In the genomic region with DNA sequence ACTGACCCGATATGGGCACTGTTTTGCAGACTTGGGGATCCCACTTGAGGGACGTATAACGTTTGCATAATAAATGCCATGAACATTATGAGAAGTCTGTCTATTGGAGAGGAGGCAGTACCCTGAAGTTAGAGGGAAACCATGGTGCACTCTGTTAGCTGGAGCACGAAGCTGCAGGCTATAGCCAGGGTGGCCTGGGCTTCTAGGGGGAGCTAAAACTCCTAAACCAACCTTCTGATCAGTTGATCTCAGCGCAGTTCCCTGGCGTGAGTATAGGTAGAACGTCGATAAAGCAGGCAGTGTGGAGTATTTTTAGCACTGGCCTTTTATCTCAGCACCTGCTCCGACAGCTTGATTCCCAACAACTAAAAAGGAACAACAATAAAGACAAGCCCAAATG, we compare ENCODE assay signal across 18 mouse cellular contexts. TPM values are rescaled to one million over a fixed set of nuclear protein-coding genes. Genes with fewer than 3 reads are reported as not detected.
DNase-seq lines count a peak whose midpoint lies in the region; ATAC-seq and TF ChIP-seq lines count a peak whose summit lies in the region.
"Had no signal": no experiment of that assay in that cellular context is flagged by ENCODE, and none has a peak within 500 bp of the region (broad histone marks: within the 10 kb centered on the region; RNA-seq: fewer than 3 reads in every experiment).

No protein-coding gene starts in this region.

- no peaks in the 10 kb centered on the region for H3K36me3 ChIP-seq in lung, embryonic 14.5 days (ENCODE audit: insufficient read depth)
- no peaks in the 10 kb centered on the region for H3K36me3 ChIP-seq in midbrain, embryonic 15.5 days (replicated peaks)
- H3K36me3 ChIP-seq in liver, postnatal 0 days (replicated peaks; ENCODE audit: insufficient read depth, low read length), result no peaks in the 10 kb centered on the region
- H3K36me3 ChIP-seq: forebrain, embryonic 10.5 days; limb, embryonic 15.5 days; neural tube, embryonic 12.5 days had no signal

- H3K4me3 ChIP-seq in lung, embryonic 14.5 days (ENCODE audit: low read depth, low read length), result no peak overlapping the region
- H3K4me3 ChIP-seq in midbrain, embryonic 15.5 days, result no peak overlapping the region
- H3K4me3 ChIP-seq in liver, postnatal 0 days (ENCODE audit: low read depth, low read length), result no peak overlapping the region
- H3K4me3 ChIP-seq: forebrain, embryonic 10.5 days; limb, embryonic 15.5 days; neural tube, embryonic 12.5 days had no signal

- TF ChIP-seq CTCF in lung, embryonic 14.5 days (IDR thresholded peaks at IDR 0.05; ENCODE audit: low read depth), result no peak
- no peak for TF ChIP-seq CTCF in liver, postnatal 0 days (IDR thresholded peaks at IDR 0.05; ENCODE audit: low read depth)

- peaks cover 8% of the 10 kb centered on the region; the same call in 1 of the 2 replicates for H3K4me1 ChIP-seq in lung, embryonic 14.5 days (ENCODE audit: insufficient read depth)
- peaks cover 17% of the 10 kb centered on the region for H3K4me1 ChIP-seq in midbrain, embryonic 15.5 days
- no peaks in the 10 kb centered on the region for H3K4me1 ChIP-seq in liver, postnatal 0 days (ENCODE audit: insufficient read depth)

- peak; percentile 39 for DNase-seq in cerebellum, adult 11-12 months
- no peak for DNase-seq in lung, embryonic 14.5 days
- DNase-seq in lung, adult 18-20 months, result no peak
- DNase-seq in cerebellum, adult 8-10 months, result peak; percentile 42
- DNase-seq in liver, postnatal 0 days, result no peak
- DNase-seq: adrenal gland, adult 8-10 months; gastrocnemius, postnatal 25 days; kidney, adult 9 months; kidney, postnatal 36 days; lung, adult 2 months; lung, postnatal 4 days had no signal

- no peaks in the 10 kb centered on the region for H3K9me3 ChIP-seq in lung, embryonic 14.5 days (ENCODE audit: low read depth, low read length)
- H3K9me3 ChIP-seq in midbrain, embryonic 15.5 days, result no peaks in the 10 kb centered on the region
- no peaks in the 10 kb centered on the region for H3K9me3 ChIP-seq in liver, postnatal 0 days (ENCODE audit: low read length)
- H3K9me3 ChIP-seq: forebrain, embryonic 10.5 days; limb, embryonic 15.5 days; neural tube, embryonic 12.5 days had no signal

- WGBS in lung, embryonic 14.5 days, result 70% methylated on average over 9 of the region's 9 CpGs
- WGBS in midbrain, embryonic 15.5 days, result 62% methylated on average over 9 of the region's 9 CpGs
- 62% methylated on average over 9 of the region's 9 CpGs for WGBS in liver, postnatal 0 days (ENCODE audit: insufficient replicate concordance)

- peaks cover 26% of the 10 kb centered on the region for H3K27me3 ChIP-seq in lung, embryonic 14.5 days (ENCODE audit: insufficient read depth, low read length)
- H3K27me3 ChIP-seq in midbrain, embryonic 15.5 days (replicated peaks), result peaks cover 25% of the 10 kb centered on the region
- H3K27me3 ChIP-seq in liver, postnatal 0 days (ENCODE audit: insufficient read depth, low read length), result peaks cover 37% of the 10 kb centered on the region

- no peak overlapping the region for H3K27ac ChIP-seq in lung, embryonic 14.5 days (ENCODE audit: low read depth)
- H3K27ac ChIP-seq in midbrain, embryonic 15.5 days, result no peak overlapping the region
- no peak overlapping the region for H3K27ac ChIP-seq in liver, postnatal 0 days (ENCODE audit: low read depth)
- H3K27ac ChIP-seq: forebrain, embryonic 10.5 days; limb, embryonic 15.5 days; neural tube, embryonic 12.5 days had no signal

- peak overlapping the region; percentile 10; the same call in 1 of the 2 replicates for H3K4me2 ChIP-seq in lung, embryonic 14.5 days
- peak overlapping the region; percentile 83 for H3K4me2 ChIP-seq in midbrain, embryonic 15.5 days
- H3K4me2 ChIP-seq in liver, postnatal 0 days (ENCODE audit: low read depth, low read length), result no peak overlapping the region
- H3K4me2 ChIP-seq: limb, embryonic 15.5 days; neural tube, embryonic 12.5 days had no signal

- ATAC-seq in cerebellum, adult (ENCODE audit: insufficient number of reproducible peaks, low FRiP score, low TSS enrichment), result no peak
- no peak for ATAC-seq in lung, embryonic 14.5 days (ENCODE audit: insufficient read depth)
- ATAC-seq in midbrain, embryonic 15.5 days (replicated peaks), result no peak
- ATAC-seq in activated CD4-positive, CD25-positive, alpha-beta regulatory T cell, adult 4 months, result no peak
- ATAC-seq in liver, postnatal 0 days, result no peak
- ATAC-seq: inflammation-experienced regulatory T-cells, adult 6 months had no signal

- H3K9ac ChIP-seq in lung, embryonic 14.5 days, result no peak overlapping the region
- H3K9ac ChIP-seq in midbrain, embryonic 15.5 days, result no peak overlapping the region
- no peak overlapping the region for H3K9ac ChIP-seq in liver, postnatal 0 days (replicated peaks)
- H3K9ac ChIP-seq: limb, embryonic 15.5 days; neural tube, embryonic 12.5 days had no signal

- TF ChIP-seq EP300 in liver, postnatal 0 days (IDR thresholded peaks at IDR 0.05; ENCODE audit: low read depth), result no peak

RNA-seq across cellular contexts. Expression of gene Kcnh1, which starts 2.1 kb away (rescaled TPM):
- 1.7 and 2.0 TPM in 2 replicates for polyA plus RNA-seq in lung, embryonic 14.5 days (2014; fragmentation: Nextera tagmentation; extraction: Ambion mirVana)
- polyA plus RNA-seq in midbrain, embryonic 15.5 days (2015; fragmentation: Nextera tagmentation; extraction: Ambion mirVana), result 3.2 and 3.3 TPM in 2 replicates
- polyA plus RNA-seq in activated CD4-positive, CD25-positive, alpha-beta regulatory T cell, adult 4 months (2017; shearing (Covaris generic)), result under 1 TPM in 1 of 2 experiments, not detected in 1; 0.19 TPM
- not detected in 2 replicates for polyA plus RNA-seq in liver, postnatal 0 days (2015; fragmentation: Nextera tagmentation; extraction: Ambion mirVana)
- polyA plus RNA-seq: inflammation-experienced regulatory T-cells, adult 6 months had no signal

RNA-seq across cellular contexts. Expression of gene Rcor3, which starts 54.8 kb away (rescaled TPM):
- polyA plus RNA-seq in lung, embryonic 14.5 days (2014; fragmentation: Nextera tagmentation; extraction: Ambion mirVana), result 29.5 and 31.0 TPM in 2 replicates
- 35.8 and 37.4 TPM in 2 replicates for polyA plus RNA-seq in midbrain, embryonic 15.5 days (2015; fragmentation: Nextera tagmentation; extraction: Ambion mirVana)
- polyA plus RNA-seq in activated CD4-positive, CD25-positive, alpha-beta regulatory T cell, adult 4 months (2017; shearing (Covaris generic)), result 10 to 100 TPM; 16.0 to 17.8 TPM
- 6.2 and 7.2 TPM in 2 replicates for polyA plus RNA-seq in liver, postnatal 0 days (2015; fragmentation: Nextera tagmentation; extraction: Ambion mirVana)

Comparison
In these comparisons a context has a peak if more than half of its experiments do, and no peak if none do; other contexts are left out.
1. DNase-seq: peak in cerebellum, adult 11-12 months (single experiment) and cerebellum, adult 8-10 months (single experiment); none in lung, embryonic 14.5 days (single experiment), lung, adult 18-20 months (0 of 2) and liver, postnatal 0 days (single experiment).